Mouse (Mus musculus) left cerebral cortex, adult 2 months (tissue): ENCODE data around the gene Itga9. TPM values are rescaled to one million over a fixed set of nuclear protein-coding genes. Genes with fewer than 3 reads are reported as not detected.

ENCODE experiments used
- DNase-seq, 2 experiments: peaks; one replicate each; pipeline ENCODE4 v3.0.0; 2021 to 2022; ENCODE audit warnings: low spot score in 2 of 2, mixed read lengths in 1 of 2; ENCODE audit errors: extremely low spot score in 1 of 2
- H3K27ac ChIP-seq: fragments of 200-600 bp; 2 replicates; pipeline ENCODE4 v1.8.1; 2022
- H3K4me3 ChIP-seq: fragments of 200-600 bp; 2 replicates; pipeline ENCODE4 v1.8.1; 2022
- CTCF ChIP-seq: fragments of 200-600 bp; IDR thresholded peaks from 2 replicates; pipeline ENCODE4 v1.8.1; 2022; ENCODE audit warnings: antibody characterized with exemption, mild to moderate bottlenecking, moderate library complexity
- intact Hi-C: fragments of 180-260 bp; cut with DNase I; formaldehyde crosslinking; loops from one replicate; pipeline ENCODE4 v1.15.1; 2025
- long read RNA-seq, 2 experiments: library from polyadenylated mRNA; stranded (forward); transcript quantifications; one replicate each; pipeline ENCODE4 v2.0.0; 2021; ENCODE audit warnings: borderline mapping rate in 2 of 2
- total RNA-seq, 2 experiments: library from RNA; stranded (reverse); gene quantifications; 2 replicates each; pipeline ENCODE4 v1.2.3; 2021

Gene Itga9
- 1 to 10 TPM; 8.2 to 8.3 TPM for total RNA-seq
- long read RNA-seq, experiment 1, full-length matches to known transcripts, result 7 of 12 reads
- long read RNA-seq, experiment 1, partial matches to known transcripts, result 2 of 12 reads
- long read RNA-seq, experiment 1, other reads (novel, unspliced or antisense), result 3 of 12 reads
- long read RNA-seq, experiment 2, full-length matches to known transcripts, result 4 of 8 reads
- long read RNA-seq, experiment 2, partial matches to known transcripts, result 2 of 8 reads
- long read RNA-seq, experiment 2, other reads (novel, unspliced or antisense), result 2 of 8 reads

DNA sequence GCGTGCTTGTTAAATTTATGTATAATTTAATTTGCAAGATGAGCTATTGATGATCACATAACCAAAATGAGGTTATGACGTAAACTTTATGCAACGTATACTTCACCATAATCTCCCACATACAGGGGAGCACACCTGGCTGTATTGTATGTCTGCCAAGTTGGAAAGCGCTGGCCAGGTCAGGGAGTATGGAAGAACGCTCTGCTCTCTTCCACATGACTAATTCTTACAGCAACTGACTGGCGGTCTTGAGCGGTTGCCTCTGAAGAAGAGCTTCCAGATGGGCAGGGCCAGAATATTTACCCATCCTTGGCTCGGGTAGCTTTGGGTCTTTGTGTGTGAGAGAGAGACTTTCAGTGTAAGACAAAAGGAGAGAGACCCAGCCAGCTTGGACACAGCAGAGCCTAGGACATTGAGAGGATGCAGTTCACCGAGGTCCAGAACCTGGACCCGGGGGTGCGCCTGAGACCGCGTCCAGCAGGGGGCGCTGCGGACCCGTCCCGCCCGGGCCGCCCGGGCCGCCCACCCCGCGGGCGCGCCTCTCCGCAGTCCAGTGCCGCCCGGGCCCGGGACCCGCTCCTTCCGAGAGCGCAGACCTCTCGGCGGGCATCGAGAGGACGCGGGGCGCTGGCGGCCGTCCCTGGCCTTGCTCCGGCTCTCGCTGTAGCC lies at the start of gene Itga9:
TSS of gene Itga9 (plus strand) at position 543 of the 669 bp plus-strand sequence.
- intact Hi-C loops, result loop anchor here (1.0 kb wide), 2 partner anchors 264 to 302 kb away; no protein-coding TSS in a partner anchor
- peak within 1 kb of the TSS; percentile 51 for H3K4me3 ChIP-seq
- peak; percentile 87 for TF ChIP-seq CTCF

DNA sequence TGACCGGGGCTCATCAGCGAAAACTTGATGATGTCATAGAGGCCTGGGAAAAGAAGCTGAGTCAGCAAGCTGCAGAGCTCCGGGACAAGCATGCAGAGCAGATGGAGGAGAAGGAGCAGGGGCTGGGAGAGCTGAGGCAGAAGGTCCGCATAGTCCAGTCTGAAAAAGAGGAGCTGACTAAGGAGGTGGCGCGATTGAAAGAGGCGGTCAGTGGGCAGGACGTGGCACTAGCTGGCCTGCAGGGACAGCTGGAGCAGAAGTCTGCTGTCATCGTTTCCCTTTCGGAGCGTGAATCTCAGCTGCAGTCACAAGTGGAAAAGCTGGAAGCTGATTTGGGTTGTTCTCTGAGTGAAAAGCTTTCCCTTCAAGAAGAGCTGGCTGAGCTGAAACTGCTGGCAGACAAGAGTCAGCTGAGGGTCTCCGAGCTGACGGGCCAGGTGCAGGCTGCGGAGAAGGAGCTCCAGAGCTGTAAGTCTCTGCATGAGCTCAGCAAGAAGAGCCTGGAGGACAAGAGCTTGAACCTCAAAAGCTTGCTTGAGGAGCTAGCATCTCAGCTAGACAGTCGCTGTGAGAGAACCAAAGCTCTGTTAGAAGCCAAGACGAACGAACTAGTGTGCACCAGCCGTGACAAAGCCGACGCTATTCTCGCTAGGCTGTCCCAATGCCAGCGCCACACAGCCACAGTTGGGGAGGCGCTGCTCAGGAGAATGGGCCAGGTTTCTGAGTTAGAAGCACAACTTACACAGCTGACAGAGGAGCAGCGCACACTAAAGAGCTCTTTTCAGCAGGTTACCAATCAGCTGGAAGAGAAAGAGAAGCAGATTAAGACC lies 49.3 kb upstream of the Itga9 start:
- no peak; the same call in none of the 2 replicates for TF ChIP-seq CTCF
- intact Hi-C loops, result no loop called here
- peak; percentile 37 to 65 for DNase-seq
- Histone ChIP-seq H3K4me3 (no peak overlapping the region), H3K27ac (peak overlapping the region; percentile 67; the same call in 1 of the 2 replicates)

More for the DNA sequence above, at the start of gene Itga9:
- H3K27ac ChIP-seq, result no peak within 1 kb of the TSS
- peak; percentile 68 to 74 for DNase-seq

DNA sequence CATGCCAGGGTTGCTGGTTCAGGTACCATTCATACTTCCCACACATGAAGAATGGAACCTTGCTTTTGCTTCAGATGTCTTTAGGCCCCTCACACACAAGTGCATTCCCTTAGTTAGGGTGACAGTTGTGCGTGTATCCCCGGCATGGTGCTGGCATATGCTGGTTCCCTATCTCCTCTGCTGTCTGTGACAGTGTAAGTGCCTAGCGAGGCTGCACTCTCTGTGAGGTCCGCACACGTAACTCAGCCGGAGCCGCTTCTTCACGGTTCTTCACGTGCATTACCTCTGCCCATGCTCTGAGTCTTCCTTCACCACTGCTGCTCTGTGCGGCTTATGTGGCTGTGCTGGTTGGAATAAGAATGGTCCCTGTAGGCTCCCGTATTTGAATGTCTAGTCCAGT lies 43.1 kb upstream of the Itga9 start:
- intact Hi-C loops, result no loop called here
- no peak for TF ChIP-seq CTCF
- Histone ChIP-seq H3K4me3 (no peak overlapping the region), H3K27ac (no peak overlapping the region)
- no peak for DNase-seq

DNA sequence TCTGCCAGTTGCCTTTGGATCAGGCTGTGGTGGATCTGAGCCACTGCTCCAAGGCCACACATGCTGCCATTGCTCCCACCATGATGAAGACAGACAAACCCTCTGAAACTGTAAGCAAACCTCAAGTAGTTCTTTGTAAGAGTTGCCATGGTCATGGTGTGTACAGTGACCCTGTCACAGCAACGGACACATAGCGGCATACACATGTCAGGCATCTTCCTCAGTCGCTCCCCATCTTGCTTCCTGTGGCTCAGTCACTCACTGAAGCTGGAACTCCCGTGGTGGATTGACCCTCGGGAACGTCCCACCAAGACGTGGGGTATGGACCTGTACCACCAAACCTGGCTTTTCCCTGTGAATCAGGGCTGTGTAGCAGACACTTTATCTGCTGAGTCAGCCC lies 42.6 kb upstream of the Itga9 start:
- Histone ChIP-seq H3K27ac (no peak overlapping the region), H3K4me3 (no peak overlapping the region)
- intact Hi-C loops, result no loop called here
- no peak for TF ChIP-seq CTCF
- DNase-seq, result no peak

DNA sequence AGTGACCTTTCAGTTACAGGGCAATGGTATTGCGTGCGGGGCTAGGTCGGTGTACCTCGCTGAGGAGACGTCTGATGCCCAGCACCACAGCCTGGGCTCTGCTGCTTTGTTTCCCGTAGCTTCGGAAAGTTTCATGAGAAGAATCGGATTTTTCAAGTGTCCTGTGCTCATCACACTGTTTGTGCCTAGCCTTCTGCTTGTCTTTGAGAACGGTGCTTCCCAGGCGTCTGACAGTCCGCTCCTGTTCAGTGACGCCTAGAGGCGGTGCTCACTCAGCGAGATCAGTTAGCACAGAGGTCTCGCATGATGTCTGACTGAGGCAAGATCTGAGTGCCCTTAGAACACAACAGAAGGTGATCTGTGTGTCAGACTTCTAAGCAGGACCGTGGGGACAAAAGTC lies 41.8 kb upstream of the Itga9 start:
- intact Hi-C loops, result no loop called here

DNA sequence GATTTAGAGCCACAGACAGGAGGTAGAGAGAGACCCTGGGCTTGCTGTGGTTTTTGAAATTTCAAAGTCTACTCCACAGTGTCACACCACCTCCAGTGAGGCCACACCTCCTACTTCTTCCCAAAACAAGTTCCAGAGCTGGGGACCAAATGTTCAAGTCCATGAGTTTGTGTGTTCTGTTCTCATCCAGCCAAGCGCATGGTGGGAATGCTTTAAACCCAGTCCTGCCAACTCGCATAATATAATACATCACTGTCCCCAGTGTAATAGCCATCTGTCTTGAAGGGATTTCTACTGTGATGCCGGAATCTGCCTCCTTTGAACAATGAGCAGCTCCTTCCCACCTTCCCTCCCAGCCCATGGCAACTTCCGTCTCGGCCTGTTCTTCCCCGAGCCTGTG lies 37.2 kb upstream of the Itga9 start:
- Histone ChIP-seq H3K4me3 (no peak overlapping the region), H3K27ac (no peak overlapping the region)
- DNase-seq, result no peak
- intact Hi-C loops, result no loop called here
- no peak for TF ChIP-seq CTCF

More for the DNA sequence above, 41.8 kb upstream of the Itga9 start:
- no peak overlapping the region for H3K4me3 ChIP-seq
- no peak for DNase-seq
- no peak overlapping the region for H3K27ac ChIP-seq
- TF ChIP-seq CTCF, result no peak

DNA sequence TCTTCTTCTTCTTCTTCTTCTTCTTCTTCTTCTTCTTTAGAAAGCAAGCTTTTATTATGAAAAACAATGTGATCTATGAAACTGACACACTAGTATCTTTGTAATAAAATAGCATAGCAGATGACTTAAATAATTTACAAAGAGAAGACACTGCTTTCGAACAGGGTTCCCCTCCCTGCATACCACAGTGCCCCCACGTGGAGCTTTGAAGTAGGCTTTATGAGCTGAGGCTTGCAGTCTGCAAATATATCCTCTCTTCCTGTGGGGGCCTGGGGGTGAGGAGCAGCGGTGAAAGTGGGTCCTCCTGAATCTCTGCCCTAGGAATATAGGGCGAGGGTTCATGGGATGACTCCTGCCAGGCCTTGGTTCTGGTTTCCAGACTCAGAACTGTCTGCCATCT lies 35.6 kb upstream of the Itga9 start:
- no peak overlapping the region for H3K27ac ChIP-seq
- peak; percentile 43 for TF ChIP-seq CTCF

DNA sequence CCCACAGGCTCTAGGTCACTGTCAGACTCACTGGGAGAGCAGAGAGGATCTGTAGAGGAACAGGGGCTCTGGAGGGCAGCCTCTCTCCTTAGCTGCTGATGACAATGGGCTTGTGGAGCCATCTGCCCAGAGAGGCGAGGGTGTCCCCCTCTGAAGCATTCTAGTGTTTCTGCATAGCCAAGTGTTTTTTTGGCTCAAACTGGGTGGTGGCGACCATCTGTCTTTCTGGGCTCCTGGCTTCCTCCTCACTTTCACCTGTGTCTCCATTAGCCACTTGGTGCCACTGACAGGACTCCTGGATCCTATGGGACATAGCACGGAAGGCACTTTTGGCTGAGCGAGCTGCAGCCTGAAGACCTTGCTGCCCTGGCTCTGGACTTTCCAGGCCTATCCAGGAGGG lies 34.8 kb upstream of the Itga9 start:
- no peak for DNase-seq
- Histone ChIP-seq H3K27ac (no peak overlapping the region), H3K4me3 (no peak overlapping the region)
- intact Hi-C loops, result no loop called here
- no peak for TF ChIP-seq CTCF

More for the DNA sequence above, 35.6 kb upstream of the Itga9 start:
- no peak overlapping the region for H3K4me3 ChIP-seq
- intact Hi-C loops, result no loop called here
- no peak for DNase-seq

DNA sequence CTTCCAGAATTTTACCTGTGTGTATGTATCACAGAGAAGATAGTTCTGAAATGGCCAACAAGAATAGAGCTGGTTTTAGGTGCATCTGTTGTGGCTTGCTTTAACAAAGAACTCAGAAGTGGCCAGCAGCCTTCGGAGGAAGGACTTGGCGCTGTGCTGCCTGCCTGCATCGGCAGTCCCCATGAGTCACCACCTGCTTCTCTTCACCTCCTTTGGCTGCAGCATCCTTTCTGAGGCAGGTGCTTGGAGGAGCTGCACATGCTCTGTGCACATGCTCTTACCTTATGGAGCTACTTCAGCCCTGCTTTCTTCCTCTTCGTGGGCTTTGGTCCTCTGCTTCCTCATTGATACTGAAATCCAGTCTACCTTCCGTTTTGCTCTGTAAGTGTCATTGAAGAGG lies 31.6 kb upstream of the Itga9 start:
- TF ChIP-seq CTCF, result no peak
- no peak overlapping the region for H3K4me3 ChIP-seq
- H3K27ac ChIP-seq, result 0 out of 2 replicates have a peak overlapping the region, but pooled peaks have one; percentile 9
- intact Hi-C loops, result no loop called here
- peak in 1 of 2 experiments; percentile 45 for DNase-seq

DNA sequence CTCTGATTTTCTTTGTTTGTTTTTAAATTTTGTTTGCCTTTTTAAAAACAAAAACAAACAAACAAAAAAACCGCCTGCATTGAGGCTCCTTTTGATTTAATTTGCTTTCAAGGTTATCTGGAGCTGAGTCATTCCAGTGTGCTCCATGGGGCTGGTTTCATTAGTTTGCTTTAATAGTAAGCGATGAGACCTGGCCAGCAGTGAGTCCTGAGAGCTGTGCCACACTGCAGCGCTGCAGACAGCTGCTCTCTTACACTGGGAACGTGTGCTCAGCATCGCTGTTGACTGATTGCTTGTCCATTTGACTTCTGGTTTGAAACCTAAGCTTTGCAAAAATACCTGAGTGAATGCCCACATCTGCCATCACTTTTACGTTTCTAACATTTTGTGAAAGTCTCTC lies 26.1 kb upstream of the Itga9 start:
- no peak overlapping the region for H3K4me3 ChIP-seq
- no peak overlapping the region for H3K27ac ChIP-seq
- intact Hi-C loops, result no loop called here
- DNase-seq, result no peak
- TF ChIP-seq CTCF, result no peak

DNA sequence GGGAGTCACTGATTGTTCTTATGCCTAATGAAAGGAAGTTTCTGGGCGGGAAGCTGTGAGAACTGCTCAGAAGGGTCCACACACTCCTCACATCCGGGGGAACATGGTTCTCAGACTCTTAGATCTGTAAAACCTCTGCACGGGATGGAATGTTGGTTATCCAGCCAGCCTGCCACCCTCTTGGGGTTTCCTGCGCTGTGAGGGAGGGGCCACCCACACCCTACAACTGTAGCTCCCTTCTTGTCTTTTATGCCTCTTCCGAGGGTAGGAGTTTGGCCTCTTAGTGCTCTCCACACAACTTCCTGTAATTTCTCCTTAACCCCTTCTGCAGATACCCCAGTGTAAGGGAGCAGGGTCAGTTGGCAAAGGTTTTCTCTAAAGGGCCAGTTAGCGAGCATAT lies 23.7 kb upstream of the Itga9 start:
- TF ChIP-seq CTCF, result no peak
- Histone ChIP-seq H3K4me3 (no peak overlapping the region), H3K27ac (no peak overlapping the region)
- intact Hi-C loops, result no loop called here
- DNase-seq, result no peak

DNA sequence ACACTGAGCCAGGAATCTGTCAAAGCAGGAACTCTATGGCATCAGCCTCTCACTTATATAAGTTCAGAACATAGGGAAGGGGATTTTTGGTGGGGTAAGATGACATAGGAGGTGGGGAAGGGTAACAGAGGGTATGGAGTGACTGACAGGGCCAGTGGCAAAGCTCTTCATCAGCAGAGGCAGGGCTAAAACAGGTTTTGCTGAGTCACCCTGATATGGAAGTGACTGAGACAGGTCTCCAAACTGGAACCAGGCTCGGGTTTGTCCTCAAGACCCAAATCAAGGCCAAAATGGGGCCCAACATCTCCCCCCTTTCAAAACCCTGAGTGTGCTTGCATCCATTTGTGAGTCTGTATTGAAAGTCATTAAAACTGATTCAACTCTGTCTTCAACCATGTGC lies 21.7 kb upstream of the Itga9 start:
- no peak for DNase-seq
- H3K27ac ChIP-seq, result no peak overlapping the region
- intact Hi-C loops, result loop anchor here (5.0 kb wide), 1 partner anchor 482 kb away; no protein-coding TSS in a partner anchor
- H3K4me3 ChIP-seq, result no peak overlapping the region
- no peak for TF ChIP-seq CTCF
